Mouse (Mus musculus) layer of hippocampus, postnatal 14 days (tissue): ENCODE data around the gene Elavl3. TPM values are rescaled to one million over a fixed set of nuclear protein-coding genes. Genes with fewer than 3 reads are reported as not detected.

Experiments used
- DNase-seq, 2 experiments: peaks; one replicate each; pipeline ENCODE4 v3.0.0; 2021 to 2022; ENCODE audit warnings: low spot score in 2 of 2, mixed read lengths in 1 of 2
- total RNA-seq, 2 experiments: library from RNA; stranded (reverse); gene quantifications; 2 replicates each; pipeline ENCODE4 v1.2.3; 2021

Elavl3 gene
- total RNA-seq, 2 experiments from 2014 or later: 176 to 178 TPM

GRCm38 (mm10) chr9:22061339-22061738 lies 9.5 kb upstream of the Elavl3 start:
- no peak for DNase-seq

DNA sequence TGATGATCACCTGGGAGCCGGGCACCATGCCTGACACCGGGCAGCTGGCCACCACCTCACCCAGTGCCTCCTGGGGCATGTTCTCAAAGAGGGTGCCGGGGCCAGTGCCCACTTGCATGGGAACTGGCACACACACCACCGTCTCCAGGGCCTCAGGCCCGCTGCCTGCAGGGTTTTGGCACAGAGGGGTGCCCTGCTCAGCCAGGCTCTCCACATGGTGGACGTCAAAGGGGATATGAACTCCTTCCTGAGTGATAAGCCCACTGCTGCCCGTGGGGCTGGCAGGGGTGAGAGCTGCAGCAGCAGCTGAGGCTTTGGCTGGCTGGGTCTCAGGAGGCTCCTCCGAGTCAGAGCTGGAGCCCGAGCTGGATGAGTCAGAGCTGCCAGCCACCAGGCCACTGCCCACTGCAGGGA lies 6.2 kb upstream of the Elavl3 start:
- peak in 1 of 2 experiments; percentile 26 for DNase-seq

- DNase-seq: no peak
Measured at GRCm38 (mm10) chr9:22057031-22057517, 5.3 kb upstream of the Elavl3 start.

DNA sequence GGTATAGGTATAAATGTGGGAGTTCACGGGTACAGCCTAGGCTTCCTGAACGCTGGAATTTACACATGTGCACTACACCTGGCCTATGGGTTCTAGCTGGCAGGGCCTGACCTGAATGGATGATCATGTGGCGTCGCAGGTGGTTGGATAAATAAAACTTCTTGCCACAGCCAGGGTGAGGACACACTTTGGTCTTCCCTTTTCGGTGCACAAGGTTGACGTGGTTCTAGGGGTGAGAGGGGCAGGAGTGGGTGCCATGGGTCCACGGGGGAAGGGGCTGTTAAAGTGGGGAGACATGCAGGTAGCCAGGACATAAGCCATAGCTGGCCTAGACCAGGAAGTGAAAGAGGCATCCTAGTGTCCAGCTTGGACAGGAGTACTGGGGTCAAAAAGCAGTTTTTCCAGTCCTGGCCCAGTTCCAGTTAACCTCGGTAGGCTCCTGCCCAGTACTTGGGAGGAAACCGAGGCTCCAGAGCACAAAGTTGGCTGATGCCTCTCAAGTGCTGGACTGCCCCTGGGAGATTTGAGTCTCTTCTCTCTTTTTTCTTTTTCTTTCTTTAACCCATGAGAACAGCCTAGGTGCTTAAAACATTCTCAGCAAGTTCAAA lies 4.6 kb upstream of the Elavl3 start:
- no peak for DNase-seq

DNA sequence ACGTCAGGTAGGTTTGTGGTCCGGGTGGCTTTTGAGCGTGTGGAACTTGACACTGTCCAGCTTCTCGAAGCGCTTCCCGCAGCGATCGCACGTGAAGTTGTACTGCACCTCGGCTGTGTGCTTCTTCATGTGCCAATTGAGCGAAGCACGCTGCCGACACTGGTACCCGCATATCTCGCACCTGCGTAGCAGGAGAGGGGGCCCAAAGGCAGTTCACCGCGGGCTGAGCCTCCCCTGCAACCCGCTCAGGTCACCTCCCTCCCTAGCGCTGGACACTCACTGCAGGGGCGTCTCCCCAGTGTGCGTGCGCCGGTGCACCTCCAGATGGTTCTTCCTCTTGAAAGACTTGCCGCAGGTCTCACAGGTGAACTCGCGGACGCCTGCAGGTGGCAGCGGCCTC lies 3.9 kb upstream of the Elavl3 start:
- no peak for DNase-seq

DNA sequence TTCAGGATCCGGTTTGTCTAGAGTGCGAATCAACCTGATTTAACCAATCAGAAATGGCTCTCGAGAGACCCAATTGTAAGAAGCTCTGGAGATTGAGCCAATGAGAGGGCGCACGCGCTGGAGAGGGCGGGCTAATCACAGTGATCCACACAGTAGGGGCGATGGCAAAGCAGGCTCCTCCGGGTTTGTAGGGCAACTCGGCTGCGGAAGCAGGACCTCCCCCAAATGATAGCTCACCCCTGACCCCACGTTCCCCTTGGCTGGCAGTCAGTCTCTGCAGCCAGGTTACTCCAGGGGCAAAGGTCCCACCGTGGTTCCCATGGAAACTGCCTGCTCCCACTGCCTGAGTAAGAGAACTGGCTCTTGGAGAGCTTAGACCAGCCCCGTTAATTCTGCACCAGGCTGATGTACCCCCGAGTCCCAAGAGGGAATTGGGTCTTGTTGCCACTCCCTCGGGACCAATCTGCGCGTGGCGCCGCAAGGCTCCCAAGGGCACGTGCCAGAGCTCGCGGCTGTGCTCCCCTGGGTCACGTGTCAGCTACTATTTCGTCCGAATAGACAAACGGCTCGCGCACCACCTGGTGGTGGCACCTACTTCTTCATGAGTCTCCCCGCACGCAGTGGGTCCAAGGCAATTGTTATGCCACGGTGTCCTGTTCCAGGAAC lies 2.7 kb upstream of the Elavl3 start:
- DNase-seq: peak; percentile 76 to 86

DNA sequence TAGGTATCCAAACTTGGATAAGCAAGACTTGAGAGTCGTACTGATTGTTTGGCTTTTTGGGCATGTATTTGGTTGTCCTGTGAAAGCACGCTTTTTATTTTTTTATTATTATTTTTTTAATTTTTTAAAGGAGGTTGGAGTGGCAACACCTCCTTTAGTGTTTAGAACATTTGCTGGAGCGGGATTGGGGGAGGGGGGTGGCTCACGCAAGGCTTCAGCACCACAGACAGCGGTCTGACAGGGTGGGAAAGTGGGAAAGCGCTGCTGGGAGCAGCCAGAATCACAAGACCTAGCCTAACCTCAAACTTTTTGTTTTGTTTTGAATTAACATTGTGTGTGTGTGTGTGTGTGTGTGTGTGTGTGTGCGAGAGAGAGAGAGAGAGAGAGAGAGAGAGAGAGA lies 1.8 kb upstream of the Elavl3 start:
- DNase-seq: no peak

GRCm38 (mm10) chr9:22051161-22051957 lies 464 bp downstream of the Elavl3 start:
- peak in 1 of 2 experiments; percentile 47 for DNase-seq

DNA sequence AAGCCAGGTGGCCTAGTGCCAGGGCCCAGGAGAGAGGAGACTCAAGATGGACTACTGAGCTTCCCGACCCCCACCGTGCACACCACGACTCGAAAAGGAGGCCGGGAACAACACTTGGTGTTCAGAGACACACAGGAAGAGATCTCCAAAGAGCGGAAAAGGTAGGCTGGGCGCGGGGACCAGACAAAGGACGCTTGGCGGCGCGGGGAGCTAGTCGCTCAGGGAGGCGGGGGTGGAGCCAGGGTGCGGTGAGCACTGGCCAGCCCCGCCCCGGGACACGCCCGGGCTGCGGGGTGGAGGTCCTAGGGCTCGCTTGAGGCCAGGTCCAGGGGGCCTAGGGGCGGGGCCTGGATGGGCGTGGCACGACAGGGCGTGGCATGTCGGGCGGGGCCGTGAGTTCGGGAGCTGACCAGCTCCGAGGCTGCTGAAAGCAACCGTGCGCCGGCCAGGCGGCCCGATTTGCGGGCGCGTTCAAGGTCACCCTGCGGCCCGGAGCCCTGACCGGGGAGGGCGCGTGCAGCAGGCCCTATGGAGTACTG lies 1.4 kb downstream of the Elavl3 start:
- peak in 1 of 2 experiments; percentile 55 for DNase-seq

- DNase-seq: no peak
Measured at GRCm38 (mm10) chr9:22049721-22050270, 2.0 kb downstream of the Elavl3 start.

GRCm38 (mm10) chr9:22049315-22049714 lies 2.5 kb downstream of the Elavl3 start:
- no peak for DNase-seq

DNA sequence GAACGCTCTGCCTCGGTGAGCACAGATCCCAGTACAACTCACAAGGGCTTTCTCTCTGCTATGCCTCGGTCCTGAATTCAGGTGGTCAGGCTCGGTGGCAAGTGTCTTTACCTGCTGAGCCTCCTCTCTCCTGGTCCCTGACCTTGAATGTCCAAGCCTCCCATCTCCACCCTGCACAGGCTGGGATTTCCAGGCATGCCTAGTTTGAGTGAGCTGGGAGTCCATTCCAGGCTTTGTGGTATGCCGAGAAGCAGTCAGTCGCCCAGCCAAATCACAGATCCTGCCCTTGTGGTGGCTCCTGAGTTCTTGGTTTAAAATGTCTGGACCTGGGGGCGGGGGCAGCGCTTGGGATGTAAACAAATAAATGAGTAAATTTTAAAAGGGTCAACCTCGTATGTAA lies 4.5 kb downstream of the Elavl3 start:
- DNase-seq: no peak

DNA sequence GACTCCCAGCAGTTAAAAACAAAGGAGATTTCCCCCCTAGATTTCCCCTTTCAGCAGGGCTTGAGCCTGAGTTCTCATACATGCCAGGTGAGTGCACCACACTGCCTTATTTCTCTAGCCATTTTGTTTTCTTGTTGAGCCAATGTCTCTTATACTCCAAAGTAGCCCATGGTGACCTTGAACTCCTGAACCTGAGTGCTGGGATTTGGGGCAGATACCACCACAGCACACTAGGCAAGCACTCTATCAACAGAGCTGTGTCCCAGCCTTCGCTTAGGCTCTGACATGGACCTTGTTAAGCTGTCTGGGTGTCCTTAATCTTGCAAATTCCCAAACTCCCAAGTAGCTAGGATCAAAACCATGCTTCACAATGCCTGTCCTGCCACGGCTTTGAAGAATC lies 10.0 kb downstream of the Elavl3 start:
- no peak for DNase-seq

DNA sequence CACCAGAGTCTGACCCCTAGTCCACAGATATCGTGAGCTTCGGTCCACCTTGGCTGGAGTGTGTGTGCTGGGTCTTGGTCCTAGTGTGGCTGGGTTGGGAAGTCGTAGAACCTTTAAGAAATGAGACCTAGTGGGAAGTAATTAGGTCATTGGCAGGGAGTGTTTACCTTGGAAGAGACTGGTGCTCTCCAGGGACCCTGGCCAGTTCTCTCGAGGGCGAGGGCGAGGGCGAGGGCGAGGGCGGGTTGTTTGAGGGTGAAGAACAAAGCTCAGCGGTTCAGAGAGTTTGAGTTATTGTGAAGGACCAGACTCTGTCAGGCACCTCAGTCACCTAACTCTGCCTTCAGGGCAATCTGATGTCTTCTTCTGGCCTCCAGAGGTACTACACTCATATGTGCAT lies 14.0 kb downstream of the Elavl3 start:
- no peak for DNase-seq

DNA sequence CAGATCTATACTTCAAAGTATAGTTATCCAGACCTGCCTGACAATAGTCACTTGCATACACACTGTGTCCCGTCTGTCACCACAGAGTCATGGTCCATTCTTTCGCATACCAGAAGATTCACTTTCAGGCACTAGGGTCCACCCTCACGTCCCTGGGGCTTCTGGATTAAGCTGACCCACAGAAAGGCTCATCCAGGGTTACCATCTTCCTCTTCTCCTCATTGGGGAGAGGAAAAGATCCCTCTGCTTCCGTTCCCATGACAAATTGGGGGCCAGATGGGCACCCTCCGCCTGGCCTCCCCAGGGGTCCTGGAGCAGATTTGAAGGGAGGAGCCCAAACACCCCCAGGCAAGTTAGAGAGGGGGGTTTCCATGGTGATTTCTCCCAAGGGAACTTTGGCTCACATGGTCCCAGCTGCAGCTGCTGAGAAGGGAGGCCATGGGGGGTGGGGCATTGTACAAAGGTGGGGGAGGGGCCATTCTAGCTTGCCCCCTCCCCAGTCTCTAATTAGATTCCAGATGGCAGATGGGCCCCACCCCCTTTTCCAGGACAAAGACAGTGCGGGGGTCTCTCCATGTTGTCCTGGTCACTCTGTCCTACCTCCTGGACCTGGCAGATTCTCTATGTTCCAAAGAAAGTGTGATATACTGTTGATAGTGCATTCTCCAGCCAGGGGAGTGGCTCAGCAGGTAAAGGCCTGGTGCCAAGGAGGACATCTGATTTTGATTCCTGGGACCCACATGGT lies 16.4 kb downstream of the Elavl3 start:
- DNase-seq: no peak

DNA sequence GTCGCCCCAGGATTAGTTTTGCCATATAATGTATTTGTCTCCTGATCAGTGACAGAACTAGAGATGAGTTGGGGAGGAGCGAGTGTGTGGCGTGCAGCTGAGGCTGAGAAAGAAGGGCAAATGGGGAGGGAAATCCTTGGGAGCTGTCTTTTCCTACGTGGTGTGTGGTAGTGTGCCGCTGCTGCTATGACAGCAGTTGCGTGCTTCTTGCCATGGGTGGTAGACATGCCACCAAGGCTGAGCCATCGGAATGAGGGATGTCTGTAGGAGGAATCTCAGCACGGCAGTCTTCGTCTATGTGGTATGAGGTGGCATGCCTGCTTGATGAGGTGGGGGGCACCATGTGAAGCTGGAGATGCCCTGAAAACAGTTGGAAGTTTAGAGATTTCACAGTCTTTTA lies 21.4 kb downstream of the Elavl3 start:
- DNase-seq: no peak

DNA sequence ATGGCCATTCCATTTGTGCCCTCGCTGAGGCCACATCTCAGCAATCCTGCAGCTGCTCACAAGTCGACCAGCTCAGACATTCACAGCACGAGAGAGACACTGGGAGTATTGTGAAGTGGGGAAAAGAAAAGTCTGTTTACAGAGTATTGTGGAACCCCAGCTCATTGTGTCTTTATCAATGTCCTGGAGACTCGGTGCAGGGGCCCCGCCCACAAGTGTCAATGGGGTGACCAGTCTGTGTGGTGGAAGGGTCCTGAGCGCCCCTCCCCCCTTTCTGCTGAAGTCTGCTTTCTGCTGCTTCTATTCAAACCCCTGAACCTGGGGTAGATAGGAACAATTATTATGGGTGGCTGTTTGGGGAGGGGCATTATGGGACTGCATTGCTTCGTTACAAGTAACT lies 23.4 kb downstream of the Elavl3 start:
- no peak for DNase-seq

- DNase-seq: no peak
Measured at GRCm38 (mm10) chr9:22024592-22024991, 27.2 kb downstream of the Elavl3 start.

- DNase-seq: no peak
Measured at GRCm38 (mm10) chr9:22017208-22017825, 34.5 kb downstream of the Elavl3 start.

GRCm38 (mm10) chr9:22016245-22016644 lies 35.6 kb downstream of the Elavl3 start:
- no peak for DNase-seq
